ENCODE assay signal across 30 mouse cellular contexts in the genomic region with DNA sequence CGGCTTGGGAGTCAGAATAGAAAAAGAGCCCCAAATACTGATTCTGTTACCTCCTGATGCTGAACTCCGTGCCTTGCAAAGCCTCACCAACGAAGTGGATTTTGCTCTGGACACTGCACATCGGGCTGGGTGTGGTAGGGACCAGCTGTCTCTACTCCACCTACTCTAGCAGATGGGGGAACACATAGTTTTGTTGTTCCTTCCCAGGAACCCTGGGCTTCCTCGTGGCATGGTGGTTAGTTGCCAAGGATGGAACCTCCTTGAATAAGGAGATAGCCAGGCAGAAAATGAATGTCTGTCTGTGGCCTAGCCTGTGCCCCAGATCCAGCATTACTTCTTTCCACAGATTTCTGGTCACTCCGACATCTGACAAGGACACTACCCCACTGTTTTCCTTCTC. TPM values are rescaled to one million over a fixed set of nuclear protein-coding genes. Genes with fewer than 3 reads are reported as not detected.
"Had no signal": no experiment of that assay in that cellular context is flagged by ENCODE, and none has a peak within 500 bp of the region (broad histone marks: within the 10 kb centered on the region; RNA-seq: fewer than 3 reads in every experiment).

No protein-coding gene starts in this region.

- H3K36me3 ChIP-seq: limb, embryonic 10.5 days; limb, embryonic 12.5 days; limb, embryonic 13.5 days; limb, embryonic 15.5 days; liver, embryonic 12.5 days; liver, embryonic 13.5 days; liver, embryonic 15.5 days; lung, embryonic 15.5 days; midbrain, embryonic 10.5 days; midbrain, embryonic 12.5 days; midbrain, embryonic 13.5 days; midbrain, embryonic 15.5 days; neural tube, embryonic 12.5 days had no signal

- DNase-seq: left cerebral cortex, postnatal 4 days; liver; liver, embryonic 13.5 days; liver, postnatal 0 days; lung, adult 18-20 months; lung, adult 2 months; lung, embryonic 14.5 days; lung, postnatal 10 days; lung, postnatal 14 days; lung, postnatal 36 days; lung, postnatal 4 days; midbrain, embryonic 14.5 days had no signal

- H3K9me3 ChIP-seq: limb, embryonic 10.5 days; limb, embryonic 12.5 days; limb, embryonic 13.5 days; limb, embryonic 15.5 days; liver, embryonic 12.5 days; liver, embryonic 13.5 days; liver, embryonic 15.5 days; lung, embryonic 15.5 days; midbrain, embryonic 10.5 days; midbrain, embryonic 12.5 days; midbrain, embryonic 13.5 days; midbrain, embryonic 15.5 days; neural tube, embryonic 12.5 days had no signal

- H3K27me3 ChIP-seq: limb, embryonic 12.5 days; limb, embryonic 13.5 days; limb, embryonic 15.5 days; liver, embryonic 12.5 days; liver, embryonic 13.5 days; liver, embryonic 15.5 days; lung, embryonic 15.5 days; midbrain, embryonic 12.5 days; midbrain, embryonic 13.5 days; midbrain, embryonic 15.5 days; neural tube, embryonic 12.5 days had no signal

- H3K27ac ChIP-seq: limb, embryonic 10.5 days; limb, embryonic 12.5 days; limb, embryonic 13.5 days; limb, embryonic 15.5 days; liver, embryonic 12.5 days; liver, embryonic 13.5 days; liver, embryonic 14.5 days; liver, embryonic 15.5 days; lung, embryonic 15.5 days; macrophage; midbrain, embryonic 10.5 days; midbrain, embryonic 12.5 days; midbrain, embryonic 13.5 days; midbrain, embryonic 15.5 days; neural tube, embryonic 12.5 days had no signal

- H3K4me1 ChIP-seq: limb, embryonic 15.5 days; liver, embryonic 12.5 days; liver, embryonic 13.5 days; liver, embryonic 15.5 days; lung, embryonic 15.5 days; megakaryocyte, embryonic 14.5 days; midbrain, embryonic 12.5 days; midbrain, embryonic 13.5 days; midbrain, embryonic 15.5 days; neural tube, embryonic 12.5 days had no signal

- H3K4me3 ChIP-seq: limb, embryonic 10.5 days; limb, embryonic 12.5 days; limb, embryonic 13.5 days; limb, embryonic 15.5 days; liver, embryonic 12.5 days; liver, embryonic 13.5 days; liver, embryonic 15.5 days; lung, embryonic 15.5 days; megakaryocyte, embryonic 14.5 days; midbrain, embryonic 10.5 days; midbrain, embryonic 12.5 days; midbrain, embryonic 13.5 days; midbrain, embryonic 15.5 days; myocyte; neural tube, embryonic 12.5 days had no signal

RNA-seq across cellular contexts. Expression of a gene that starts 49.6 kb away (rescaled TPM):
- total RNA-seq: liver, adult 2 months; megakaryocyte-erythroid progenitor cell, adult 5-6 weeks had no signal
- polyA plus RNA-seq: macrophage had no signal
